Mouse (Mus musculus) CD4-positive, CD25-positive, alpha-beta regulatory T cell, adult 4 months (primary cell): ENCODE measurements around the gene Sbf2. TPM values are rescaled to one million over a fixed set of nuclear protein-coding genes. Genes with fewer than 3 reads are reported as not detected.
"Not testable (repeated sequence)": the region's sequence is repeated elsewhere in the genome, so short reads cannot be mapped to it uniquely, and the experiment has no call there.

Experiments used
- ATAC-seq: one replicate; pipeline ENCODE4 v1.8.0; 2017
- polyA plus RNA-seq, 2 experiments: library from polyadenylated mRNA; unstranded; fragments of 100-300 nt; shearing (Covaris generic); gene quantifications; one replicate each; pipeline ENCODE4 v1.2.1; 2017

The Sbf2 gene
- polyA plus RNA-seq, result 1 to 10 TPM; 1.2 to 3.1 TPM

- peak; percentile 57 for ATAC-seq
Observed at GRCm38 (mm10) chr7:110614133-110615063, at the start of gene Sbf2. Gene Sbf2, minus strand, starts transcription at chr7:110614922.

DNA sequence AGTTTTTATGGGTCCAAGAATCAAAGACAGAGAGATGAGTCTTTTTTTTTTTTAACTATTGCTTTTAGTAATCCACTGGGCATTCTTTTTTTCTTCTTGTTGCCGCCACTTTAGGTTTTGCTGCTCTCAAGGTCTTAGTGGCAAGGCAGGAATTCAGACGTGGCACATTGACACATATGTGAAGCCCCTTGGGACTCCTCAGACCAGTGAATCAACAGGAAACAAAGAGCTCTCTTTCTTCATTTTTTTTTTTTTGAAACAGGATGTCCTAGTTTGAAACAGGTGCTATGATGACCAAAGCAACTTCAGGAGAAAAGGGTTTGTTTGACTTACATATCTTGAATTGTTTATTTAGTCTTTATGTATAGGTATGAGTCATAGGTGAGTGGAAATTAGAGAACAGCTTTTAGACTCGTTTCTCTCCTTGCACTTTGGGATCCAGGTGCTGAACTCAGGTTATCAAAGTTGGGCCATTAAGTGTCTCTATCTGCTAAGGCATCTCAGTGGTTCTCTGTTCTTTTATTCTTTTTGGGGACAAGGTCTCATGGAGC, 43.7 kb upstream of the Sbf2 start:
- ATAC-seq, result no peak

DNA sequence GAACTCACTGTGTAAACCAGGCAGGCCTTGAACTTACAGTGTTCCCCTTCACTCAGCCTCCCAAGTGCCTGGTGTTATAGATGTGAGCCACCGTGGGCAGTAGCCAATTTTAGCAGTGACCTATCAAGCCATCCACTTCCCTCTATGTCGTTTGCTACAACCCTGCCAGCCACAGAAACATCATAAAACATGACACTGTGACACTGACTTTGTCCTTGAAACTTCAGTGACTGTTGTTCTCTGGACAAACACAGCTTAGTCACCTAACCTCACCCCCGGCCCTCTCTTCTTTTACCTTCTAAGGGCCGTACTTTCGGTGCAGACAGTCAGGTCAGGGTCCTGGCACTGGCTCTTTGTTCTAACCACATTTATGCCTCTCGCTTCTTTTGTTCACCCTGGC, 41.2 kb upstream of the Sbf2 start:
- ATAC-seq, result no peak

GRCm38 (mm10) chr7:110655230-110655629, 40.5 kb upstream of the Sbf2 start:
- ATAC-seq, result no peak

DNA sequence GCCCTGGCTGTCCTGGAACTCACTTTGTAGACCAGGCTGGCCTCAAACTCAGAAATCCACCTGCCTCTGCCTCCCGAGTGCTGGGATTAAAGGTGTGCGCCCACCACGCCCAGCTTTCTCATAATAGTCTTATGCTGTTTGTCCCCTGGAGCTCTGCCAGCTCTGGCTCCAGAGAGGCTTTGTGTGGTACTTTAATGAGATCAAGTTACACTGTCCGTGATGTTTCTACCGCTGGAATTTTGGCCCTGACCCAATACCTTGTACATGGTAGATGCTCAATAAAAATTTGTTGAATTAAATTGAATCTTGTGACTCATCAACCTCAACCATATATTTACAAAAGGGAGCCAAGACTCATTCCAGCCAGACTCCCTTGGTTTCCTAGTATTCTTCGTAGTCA, 36.4 kb upstream of the Sbf2 start:
- ATAC-seq, result no peak

DNA sequence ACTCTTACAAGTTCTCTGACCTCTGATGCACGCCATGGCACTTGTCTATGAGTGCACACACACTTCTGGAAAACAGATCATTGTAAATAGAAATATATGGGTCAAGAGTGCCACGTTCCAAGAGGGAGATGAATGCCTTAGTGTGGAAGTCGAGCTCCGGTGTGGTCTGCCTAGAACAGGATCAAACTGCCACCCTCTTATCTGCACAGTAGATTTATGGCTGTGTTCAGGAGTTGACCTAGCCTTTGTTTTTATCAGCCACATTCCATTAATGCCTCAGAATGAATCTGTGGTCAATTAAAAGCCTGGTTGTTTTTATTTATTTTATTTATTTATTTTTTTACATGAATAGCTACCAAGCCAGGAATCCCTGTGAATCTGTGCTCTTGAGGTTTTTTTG, 35.8 kb upstream of the Sbf2 start:
- no peak for ATAC-seq

- ATAC-seq, result no peak
Observed at GRCm38 (mm10) chr7:110649133-110649987, 34.6 kb upstream of the Sbf2 start.

DNA sequence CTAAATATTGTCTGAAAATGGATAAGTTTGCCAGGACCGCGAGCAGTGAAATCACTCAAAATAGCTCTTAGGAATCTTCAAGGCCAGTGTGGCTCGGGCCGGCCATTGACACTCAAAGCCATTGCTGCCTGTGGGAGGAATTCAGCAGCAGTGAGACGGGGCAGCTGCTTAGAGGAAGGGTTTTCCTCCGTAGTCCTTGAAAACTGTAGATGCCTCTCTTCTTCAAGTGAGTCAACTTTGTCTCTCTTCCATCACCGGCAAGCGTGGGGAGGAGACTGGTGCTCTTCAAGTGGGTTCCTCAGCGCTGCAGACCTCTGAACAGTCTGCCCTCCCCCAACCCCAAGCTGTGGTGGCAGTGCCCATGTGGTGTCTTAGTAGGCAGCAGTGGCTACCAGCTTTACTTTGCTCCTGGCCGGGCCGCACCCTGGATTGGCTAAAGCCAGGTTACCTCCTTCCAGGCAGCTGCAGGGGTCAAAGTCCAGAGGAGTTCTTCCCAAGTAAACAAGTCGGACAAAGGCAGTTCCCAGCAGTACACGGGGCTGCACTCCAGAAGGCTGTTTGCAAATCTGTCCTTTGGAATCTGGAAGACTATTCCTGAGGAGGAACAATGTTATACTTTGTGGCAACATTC, 33.8 kb upstream of the Sbf2 start:
- ATAC-seq, result no peak

- no peak for ATAC-seq
Observed at GRCm38 (mm10) chr7:110647559-110648454, 33.1 kb upstream of the Sbf2 start.

GRCm38 (mm10) chr7:110646611-110647407, 32.1 kb upstream of the Sbf2 start:
- no peak for ATAC-seq

- no peak for ATAC-seq
Observed at GRCm38 (mm10) chr7:110645859-110646258, 31.1 kb upstream of the Sbf2 start.

DNA sequence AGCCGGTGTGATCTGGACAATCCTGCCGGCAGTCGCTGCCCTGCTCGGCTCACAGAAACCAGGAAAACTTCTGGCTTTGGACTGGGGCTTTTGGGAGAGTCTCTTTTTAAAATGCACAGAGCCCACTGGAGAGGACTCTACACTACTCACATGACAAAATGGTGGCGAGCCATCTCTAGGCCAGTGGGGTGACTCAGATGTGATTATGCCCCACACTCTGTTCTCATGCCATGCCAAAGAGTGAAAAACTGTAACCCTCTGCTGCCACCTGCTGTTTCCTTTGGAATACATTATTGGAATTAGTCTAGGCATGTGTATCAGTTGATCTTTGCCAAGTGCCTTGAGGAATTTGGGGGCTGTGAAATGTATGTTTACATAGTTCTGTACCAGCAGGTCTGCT, 30.6 kb upstream of the Sbf2 start:
- ATAC-seq, result no peak

DNA sequence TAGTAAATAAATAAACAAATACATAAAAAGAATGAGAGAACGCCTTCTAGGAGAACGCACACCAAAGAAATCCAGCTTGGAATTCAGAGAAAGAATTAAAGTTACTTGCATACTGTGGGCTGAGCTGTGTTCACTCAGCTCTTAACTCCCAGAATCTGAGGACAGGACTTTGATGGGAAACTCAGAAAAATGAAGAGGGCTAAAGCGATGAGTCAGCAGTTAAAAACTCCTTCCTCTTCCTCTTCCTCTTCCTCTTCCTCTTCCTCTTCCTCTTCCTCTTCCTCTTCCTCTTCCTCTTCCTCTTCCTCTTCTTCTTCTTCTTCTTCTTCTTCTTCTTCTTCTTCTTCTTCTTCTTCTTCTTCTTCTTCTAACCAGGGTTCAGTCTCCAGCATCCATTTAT, 25.2 kb upstream of the Sbf2 start:
- not testable (repeated sequence) for ATAC-seq

DNA sequence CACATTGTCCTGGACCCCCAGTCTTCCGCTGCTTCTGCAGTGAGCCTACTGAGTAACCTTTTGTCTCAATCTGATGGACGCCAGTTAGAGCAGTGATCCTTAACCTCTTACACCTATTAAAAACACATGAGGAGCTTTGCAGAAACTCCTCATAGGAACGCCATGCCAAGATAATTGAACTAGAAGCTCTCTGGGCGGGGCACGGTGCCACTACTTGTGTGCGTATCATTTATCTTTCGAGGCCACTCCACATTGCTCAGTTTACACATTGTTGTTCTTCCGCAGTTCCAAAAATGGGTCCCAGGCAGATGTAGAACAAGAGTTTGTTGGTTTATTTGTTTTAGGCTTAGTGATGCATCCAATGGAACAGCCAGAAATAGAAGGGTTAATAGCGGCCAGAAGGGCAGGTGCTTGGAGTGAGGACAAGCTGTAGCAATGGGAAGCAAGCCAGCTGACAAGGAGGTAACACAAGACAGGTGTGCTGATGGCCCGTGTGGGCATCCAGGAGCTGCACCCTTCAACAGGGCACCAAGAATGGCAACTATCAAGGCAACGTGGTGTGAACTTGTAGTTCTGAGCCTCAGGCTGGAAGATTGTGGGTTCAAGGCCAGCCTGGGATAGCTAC, 24.7 kb upstream of the Sbf2 start:
- ATAC-seq, result no peak

DNA sequence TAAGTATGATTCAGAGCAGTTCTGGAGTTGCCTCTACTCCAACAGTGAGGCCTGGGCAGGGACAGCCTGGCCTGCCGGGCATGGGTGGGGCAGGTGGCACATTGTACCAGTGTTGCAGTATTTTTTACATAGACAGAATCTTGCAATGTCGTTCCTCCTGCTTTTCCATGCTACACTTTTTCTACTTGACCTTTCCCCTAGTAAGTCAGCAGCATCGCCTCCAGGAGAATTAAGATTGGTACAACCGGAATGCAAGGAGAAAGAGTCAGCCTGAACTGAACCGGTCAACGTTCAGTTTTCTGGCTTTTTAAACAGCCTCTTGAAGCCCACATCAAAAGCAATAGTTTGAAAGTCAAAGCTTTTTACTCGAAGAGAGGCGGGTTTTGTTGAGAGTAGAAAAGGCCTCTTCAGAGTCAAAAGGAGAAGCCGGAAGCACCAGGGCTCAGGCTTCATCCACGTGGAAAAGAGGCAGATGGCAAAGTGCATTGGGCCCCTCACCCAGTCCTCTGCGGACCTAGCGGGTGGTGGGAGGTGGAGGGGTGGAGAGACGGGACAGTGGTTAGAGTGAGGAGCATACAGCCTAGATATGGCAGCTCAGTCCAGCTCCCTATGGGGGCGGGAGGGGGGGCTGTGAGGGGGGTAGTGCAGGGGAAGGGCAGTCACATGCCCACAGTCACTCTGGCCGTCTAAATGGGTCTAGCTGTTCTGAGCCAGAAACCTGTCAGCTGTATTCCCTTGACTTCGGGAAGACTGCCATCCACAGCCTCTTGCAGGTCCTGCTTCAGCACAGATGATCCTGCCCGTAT, 23.8 kb upstream of the Sbf2 start:
- ATAC-seq, result no peak

DNA sequence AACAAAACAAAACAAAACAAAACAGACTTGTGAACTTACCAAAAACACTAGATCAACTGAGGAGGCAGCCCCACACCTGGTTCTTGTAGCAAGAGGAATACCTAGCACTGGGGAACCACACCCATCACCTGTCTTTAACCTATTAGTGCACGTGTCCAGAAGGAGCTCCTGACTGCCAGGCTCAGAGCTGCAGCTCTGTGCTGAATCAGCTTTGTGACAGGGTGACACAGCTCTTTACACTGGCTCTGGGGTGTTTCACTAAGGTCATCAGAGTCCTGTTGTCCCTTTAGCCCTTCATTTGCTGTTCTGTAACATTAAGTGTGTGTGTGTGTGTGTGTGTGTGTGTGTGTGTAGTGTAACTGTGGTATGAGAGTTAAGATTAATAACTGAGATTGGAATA, 21.8 kb upstream of the Sbf2 start:
- ATAC-seq, result no peak

GRCm38 (mm10) chr7:110635929-110636328, 21.2 kb upstream of the Sbf2 start:
- no peak for ATAC-seq

DNA sequence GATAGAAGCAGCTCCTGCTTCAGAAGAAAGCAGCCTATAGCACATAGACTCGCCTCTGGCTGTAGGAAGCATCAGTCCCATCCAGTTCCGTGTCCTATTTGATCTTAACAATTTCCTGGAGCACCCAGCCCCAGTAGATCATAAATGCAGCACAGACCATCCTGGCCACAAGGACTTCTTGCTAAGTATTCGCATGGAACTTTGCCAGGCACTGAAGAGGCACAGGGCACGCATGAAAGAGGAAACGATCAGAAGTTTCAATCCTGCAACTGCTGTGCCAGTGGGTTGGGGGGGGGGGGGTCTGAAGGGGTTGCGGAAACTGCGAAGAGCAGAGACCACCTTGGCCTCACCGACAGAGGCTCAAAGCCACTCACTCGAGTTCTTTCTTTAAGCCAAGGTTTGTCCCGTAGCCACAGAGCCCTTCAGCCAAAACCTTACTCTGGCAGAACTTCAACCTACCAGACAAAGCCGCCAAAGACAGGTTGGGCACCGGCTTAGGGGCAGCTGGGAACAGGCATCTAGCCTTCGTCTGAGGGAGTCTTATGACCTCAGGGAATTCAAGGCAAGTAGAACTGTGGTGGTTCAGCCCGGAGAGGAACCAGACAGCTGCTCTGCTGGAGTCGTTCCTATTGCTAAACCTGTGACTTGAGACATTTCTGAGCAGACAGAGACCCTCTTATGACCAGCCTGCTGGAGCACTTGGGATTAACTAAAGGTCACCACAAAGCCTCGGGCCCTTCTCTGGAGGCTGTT, 16.6 kb upstream of the Sbf2 start:
- ATAC-seq, result no peak
